Mouse (Mus musculus) mouse embryonic stem cell (cell line): Measurements from ENCODE around the gene Ctsc.
"Not testable (repeated sequence)": the region's sequence is repeated elsewhere in the genome, so short reads cannot be mapped to it uniquely, and the experiment has no call there.

ENCODE experiments used
- in situ Hi-C, 2 experiments: fragments of 300-500 bp; cut with MboI; formaldehyde crosslinking; loops; 1 replicate in 1 of 2; 3 replicates in 1 of 2; pipeline ENCODE4 v1.14.3; 2019 to 2020; ENCODE audit warnings: low sequenced_read_pairs in 2 of 2, low pct_unique_long_range_greater_than_20kb in 1 of 2, mixed read lengths in 1 of 2; ENCODE audit not compliant: unreplicated experiment in 1 of 2

The Ctsc gene

DNA sequence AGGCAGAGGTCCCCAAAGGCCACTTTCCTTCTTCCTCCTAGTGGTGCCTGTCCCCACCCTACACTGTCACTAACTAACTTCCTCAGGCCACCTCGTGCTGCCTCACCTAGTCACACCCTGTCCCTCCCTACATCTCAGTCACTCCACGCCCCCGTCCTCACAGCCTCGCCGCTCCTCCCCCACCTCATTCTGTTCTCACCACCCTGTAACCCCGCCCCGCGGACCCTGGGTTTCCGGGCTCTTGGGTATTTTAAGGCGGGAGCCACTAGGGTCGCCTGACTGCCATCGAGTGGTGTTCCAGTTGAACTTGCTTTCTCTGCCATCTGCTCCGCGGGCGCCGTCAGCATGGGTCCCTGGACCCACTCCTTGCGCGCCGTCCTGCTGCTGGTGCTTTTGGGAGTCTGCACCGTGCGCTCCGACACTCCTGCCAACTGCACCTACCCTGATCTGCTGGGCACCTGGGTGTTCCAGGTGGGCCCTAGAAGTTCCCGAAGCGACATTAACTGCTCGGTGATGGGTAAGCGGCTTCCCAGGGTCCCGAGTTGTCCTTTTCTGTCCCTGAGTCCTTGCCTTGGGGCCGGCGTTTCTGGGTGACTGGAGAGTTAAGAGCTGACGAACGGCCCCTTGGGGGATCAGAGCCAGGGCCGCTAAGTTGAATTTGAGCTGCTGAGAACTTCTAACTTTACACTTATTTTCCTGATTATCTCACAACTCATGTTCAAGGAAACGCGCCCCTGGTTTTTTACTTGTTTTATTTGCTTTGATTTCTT, at the start of gene Ctsc:
Gene Ctsc, plus strand, starts transcription at position 228 of the 770 bp plus-strand sequence.
- in situ Hi-C loops, result no loop called here

DNA sequence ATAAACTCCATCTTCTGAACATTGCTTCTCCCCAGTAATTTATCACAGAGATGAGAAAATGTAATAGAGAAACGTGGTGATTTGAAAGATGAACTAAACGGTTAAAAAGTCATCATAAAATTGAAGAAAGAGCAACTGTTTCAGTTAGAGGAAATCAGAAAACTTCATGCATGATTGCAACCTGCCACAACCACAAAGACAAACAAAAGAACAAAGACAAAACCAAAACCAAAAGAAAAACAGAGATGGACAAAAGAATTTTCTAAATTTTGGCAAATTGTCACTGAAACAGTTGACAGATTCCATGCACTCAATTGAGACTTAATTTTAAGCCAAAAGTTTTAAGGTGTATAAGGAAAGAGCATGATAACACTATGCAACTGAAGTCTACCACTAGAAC, 48.8 kb upstream of the Ctsc start:
- in situ Hi-C loops, result no loop called here

GRCm38 (mm10) chr7:88230121-88230520, 47.8 kb upstream of the Ctsc start:
- in situ Hi-C loops, result no loop called here

- in situ Hi-C loops, result no loop called here
Observed at GRCm38 (mm10) chr7:88230756-88231522, 46.9 kb upstream of the Ctsc start.

DNA sequence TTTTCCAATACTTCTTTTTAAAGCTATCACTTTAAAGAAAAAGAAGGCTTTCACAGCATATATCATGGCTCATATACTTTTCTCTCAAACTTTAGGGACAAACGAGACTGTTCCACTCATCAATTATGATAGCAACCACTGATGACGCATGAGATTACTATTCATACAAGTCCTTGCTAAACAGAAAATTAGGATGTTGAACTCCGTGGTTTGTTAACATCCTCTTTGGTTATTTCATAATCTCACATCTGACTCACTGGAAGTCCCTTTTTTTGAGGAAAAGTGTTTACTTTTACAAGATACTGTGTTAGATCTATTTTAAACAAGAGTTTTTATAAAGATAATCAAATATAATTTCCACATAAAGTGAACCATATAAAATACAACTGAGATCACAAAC, 34.8 kb upstream of the Ctsc start:
- in situ Hi-C loops, result no loop called here

- in situ Hi-C loops, result no loop called here
Observed at GRCm38 (mm10) chr7:88244462-88244861, 33.4 kb upstream of the Ctsc start.

DNA sequence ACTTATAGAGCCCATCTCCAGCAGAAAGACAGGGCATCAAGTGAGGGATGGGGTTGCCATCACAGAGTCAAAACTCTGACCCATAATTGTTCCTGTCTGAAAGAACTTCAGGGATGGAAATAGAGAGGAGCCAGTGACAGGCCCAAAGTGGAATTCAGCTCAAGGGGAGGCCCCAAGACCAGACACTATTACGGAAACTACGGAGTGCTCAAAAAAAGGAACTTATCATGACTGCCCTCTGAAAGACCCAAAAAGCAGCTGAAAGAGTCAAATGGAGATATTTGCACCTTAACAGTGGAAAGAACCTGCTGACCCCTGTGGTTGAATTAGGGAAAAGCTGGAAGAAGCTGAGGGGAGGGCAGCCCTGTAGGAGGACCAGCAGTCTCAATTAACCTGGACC, 27.5 kb upstream of the Ctsc start:
- in situ Hi-C loops, result not testable (repeated sequence)

DNA sequence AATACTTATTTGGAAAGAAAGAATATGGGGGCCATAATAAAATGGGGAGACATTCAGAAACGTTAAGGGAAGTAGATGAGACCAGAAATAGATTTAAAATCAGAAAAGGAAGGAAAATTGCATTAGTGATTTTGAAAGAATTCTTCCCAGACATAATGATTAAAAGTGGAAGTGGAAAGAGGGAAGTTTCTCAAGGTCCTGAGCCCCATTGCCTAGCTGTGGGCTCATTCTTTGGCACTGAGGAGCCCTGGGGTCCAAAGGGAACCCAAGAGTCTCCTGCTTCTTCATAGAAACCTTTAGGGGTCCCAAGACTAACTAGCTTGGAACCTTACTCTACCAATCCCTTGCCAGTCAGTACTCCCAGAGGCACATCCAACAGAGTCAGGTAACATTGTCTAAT, 26.4 kb upstream of the Ctsc start:
- in situ Hi-C loops, result no loop called here

GRCm38 (mm10) chr7:88252129-88252528, 25.8 kb upstream of the Ctsc start:
- in situ Hi-C loops, result no loop called here

- in situ Hi-C loops, result no loop called here
Observed at GRCm38 (mm10) chr7:88254884-88255283, 23.0 kb upstream of the Ctsc start.

DNA sequence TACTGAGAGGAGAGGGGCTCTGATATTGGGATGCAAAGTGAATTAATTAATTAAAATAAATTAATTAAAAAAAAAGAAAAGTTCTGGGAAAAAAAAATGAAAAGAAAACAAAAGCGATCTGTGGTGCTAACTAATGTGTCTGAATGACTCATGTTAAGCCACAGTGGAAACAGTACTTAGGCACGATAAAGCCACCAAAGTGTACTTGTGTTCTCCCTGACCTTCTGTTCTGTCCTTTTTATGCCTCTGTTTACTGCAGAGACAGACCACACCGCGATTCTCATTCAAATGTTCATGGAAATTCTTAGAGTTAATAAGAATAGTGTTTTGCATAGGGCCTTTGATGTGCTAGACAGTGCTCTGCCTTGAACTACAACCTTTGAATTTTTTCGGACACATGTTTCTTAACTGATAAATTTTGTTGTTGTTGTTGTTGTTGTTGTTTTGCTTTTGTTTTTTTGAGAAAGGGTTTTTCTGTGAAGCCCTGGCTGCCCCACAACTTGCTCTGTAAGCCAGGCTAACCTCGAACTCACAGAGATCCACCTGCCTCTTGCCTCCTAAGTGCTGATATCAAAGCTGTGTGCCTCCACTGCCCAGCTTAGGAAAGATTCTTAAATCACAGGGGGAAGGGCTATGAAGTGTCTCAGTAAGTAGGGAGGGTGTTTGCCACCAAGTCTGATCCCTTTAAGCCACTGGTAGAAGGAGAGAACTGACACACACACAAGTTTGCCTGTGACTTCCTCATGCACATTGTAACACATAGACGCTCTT, 18.5 kb upstream of the Ctsc start:
- in situ Hi-C loops, result no loop called here

GRCm38 (mm10) chr7:88261799-88262198, 16.1 kb upstream of the Ctsc start:
- in situ Hi-C loops, result no loop called here

GRCm38 (mm10) chr7:88264861-88265260, 13.0 kb upstream of the Ctsc start:
- in situ Hi-C loops, result no loop called here

GRCm38 (mm10) chr7:88269913-88270312, 8.0 kb upstream of the Ctsc start:
- in situ Hi-C loops, result no loop called here

DNA sequence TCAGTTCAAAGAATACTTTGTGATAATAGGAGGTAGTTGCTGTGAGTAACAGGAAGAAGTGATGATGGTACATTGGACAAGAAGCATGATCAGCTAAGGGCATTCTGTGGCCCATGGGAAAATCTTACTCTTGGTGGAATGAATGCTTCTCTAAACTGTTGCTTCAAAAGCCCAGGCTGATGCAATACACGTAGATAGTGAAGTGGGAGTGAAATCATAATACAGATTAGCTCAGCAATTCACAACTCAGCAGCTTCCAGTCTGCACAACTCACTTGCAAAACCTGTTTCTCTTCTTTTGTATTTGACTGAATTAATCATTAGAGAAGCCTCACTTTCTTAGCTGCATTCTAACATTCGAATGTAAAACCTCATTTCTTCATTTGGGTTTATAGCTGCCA, 6.4 kb upstream of the Ctsc start:
- in situ Hi-C loops, result no loop called here

DNA sequence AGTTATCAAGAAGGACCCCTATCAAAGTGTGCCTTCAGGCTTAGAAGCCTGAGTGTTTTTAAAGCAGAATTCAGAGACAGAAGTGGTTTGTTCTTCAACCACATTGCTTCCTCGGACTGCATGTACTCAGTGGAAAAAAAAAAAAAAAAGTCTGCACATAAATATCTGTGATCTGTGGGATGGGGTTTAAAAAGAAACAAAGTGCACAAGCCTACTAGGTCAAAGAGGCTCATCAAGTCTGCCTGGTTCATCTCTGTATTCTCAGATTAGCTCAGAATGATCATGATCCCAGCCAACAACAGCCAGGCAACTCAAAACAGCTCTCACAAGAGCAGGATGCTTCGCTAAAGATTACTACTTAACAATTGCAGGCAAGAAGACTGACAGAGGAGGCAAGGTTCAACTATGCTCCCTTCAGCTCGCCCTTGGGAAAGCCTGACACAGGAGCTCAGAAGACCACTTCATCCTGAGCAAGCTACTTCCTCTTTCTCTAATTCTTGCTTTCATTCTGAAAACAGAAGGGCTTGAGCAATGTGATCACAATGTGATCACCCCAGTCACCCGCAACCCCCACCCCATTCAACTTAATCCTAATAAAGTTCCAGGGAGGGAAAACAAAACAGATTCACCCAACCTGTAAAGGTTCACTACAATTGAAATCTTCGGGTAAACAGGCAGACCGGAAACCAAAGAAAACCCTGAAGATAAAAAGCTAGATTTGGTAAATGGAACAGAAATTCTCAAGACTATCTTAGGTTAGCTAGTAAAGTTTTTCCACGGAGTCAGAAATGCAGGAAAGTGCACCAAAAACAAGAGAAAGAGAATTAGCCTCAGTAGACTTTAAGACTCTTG, 745 bp upstream of the Ctsc start:
- in situ Hi-C loops, result no loop called here

GRCm38 (mm10) chr7:88278628-88279196, 827 bp downstream of the Ctsc start:
- in situ Hi-C loops, result no loop called here

- in situ Hi-C loops, result no loop called here
Observed at GRCm38 (mm10) chr7:88285276-88285675, 7.4 kb downstream of the Ctsc start.
